Mouse (Mus musculus) urinary bladder, postnatal 0 days (tissue): ENCODE measurements around the gene Ces1b. TPM values are rescaled to one million over a fixed set of nuclear protein-coding genes. Genes with fewer than 3 reads are reported as not detected.

Experiments
- polyA plus RNA-seq: library from polyadenylated mRNA; unstranded; fragments of >200 nt; fragmentation: Nextera tagmentation; extraction: Ambion mirVana; gene quantifications from 2 replicates; pipeline ENCODE4 v1.2.1, GENCODE M21; 2015

The Ces1b gene
- polyA plus RNA-seq = not detected in 2 replicates

GRCm38 (mm10) chr8:93079887-93080286, at the start of gene Ces1b:
Ces1b (minus strand) TSS chr8:93080017.

DNA sequence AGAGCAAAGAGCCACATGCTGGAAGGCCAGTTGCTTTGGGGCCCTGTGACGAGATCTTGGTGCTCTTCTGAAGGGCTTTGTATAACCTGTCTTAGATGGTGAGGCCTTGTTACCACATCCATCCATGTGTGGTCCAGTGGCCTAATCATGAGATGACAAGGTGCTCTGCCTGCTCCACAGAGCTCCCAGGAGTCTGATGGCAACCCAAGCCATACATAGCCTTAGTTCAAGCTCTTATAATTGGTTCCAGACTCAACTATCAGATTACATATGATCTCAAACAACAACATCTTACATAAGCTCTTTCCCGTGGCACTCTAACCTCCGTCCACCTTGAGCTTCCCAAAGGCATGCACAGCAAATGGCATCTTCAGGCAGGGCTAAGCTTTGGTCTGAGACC, 31.7 kb downstream of the Ces1b start, which contains the start of gene Ces1a:
Gene Ces1a, minus strand, starts transcription at position 101 of the 400 bp plus-strand sequence.

Other genes with a start within 250 kb of the Ces1b start
- gene Lpcat2, start 224.7 kb downstream of the Ces1b start, polyA plus RNA-seq = 15.1 and 16.8 TPM in 2 replicates
- gene Capns2, start 178.6 kb downstream of the Ces1b start, polyA plus RNA-seq = 3.1 and 3.2 TPM in 2 replicates
- gene Slc6a2, start 119.9 kb downstream of the Ces1b start, polyA plus RNA-seq = 0.02 TPM in 2 replicates
- gene Ces1a, start 31.8 kb downstream of the Ces1b start, polyA plus RNA-seq = not detected in 2 replicates
- 0.29 TPM in 1 of 2 replicates, not detected in the other for gene Ces1c, start 51.3 kb upstream of the Ces1b start, polyA plus RNA-seq
- gene Ces1d, start 117.8 kb upstream of the Ces1b start, polyA plus RNA-seq = 0.21 and 0.28 TPM in 2 replicates
- gene Ces1e, start 149.6 kb upstream of the Ces1b start, polyA plus RNA-seq = 0.06 and 0.11 TPM in 2 replicates
- not detected in 2 replicates for gene Ces1f, start 199.7 kb upstream of the Ces1b start, polyA plus RNA-seq